Mouse (Mus musculus): ENCODE data around the gene Slc26a10. TPM values are rescaled to one million over a fixed set of nuclear protein-coding genes. Genes with fewer than 3 reads are reported as not detected.

The Slc26a10 gene
- total and polyA plus RNA-seq, 3 experiments = 13.2 to 40.5 (median 14.7) TPM

- Histone ChIP-seq H3K36me3 (ENCODE audit: control insufficient read depth, insufficient read depth, low read length) (no peaks in the 10 kb centered on the region), H3K27ac (no peak overlapping the region), H3K4me1 (ENCODE audit: control insufficient read depth, insufficient read depth, low read length) (peaks cover 2% of the 10 kb centered on the region; the same call in 1 of the 2 replicates), H3K4me3 (no peak overlapping the region), H3K27me3 (ENCODE audit: control insufficient read depth, insufficient read depth, low read length) (no peaks in the 10 kb centered on the region), H3K79me2 (replicated peaks; ENCODE audit: control insufficient read depth, insufficient read depth, low read length) (no peaks in the 10 kb centered on the region), H3K9ac (ENCODE audit: low read depth, low read length) (no peak overlapping the region)
- TF ChIP-seq POLR2A (IDR thresholded peaks at IDR 0.05; ENCODE audit: insufficient read depth, low read depth, low read length) (no peak), EP300 (IDR thresholded peaks at IDR 0.05; ENCODE audit: insufficient read depth, low read depth, low read length) (no peak), CTCF (IDR thresholded peaks at IDR 0.05) (no peak)
- 65% methylated on average over 5 of the region's 5 CpGs for WGBS
- intact Hi-C loops (cut with DNase I) = no loop called here
- DNase-seq = no peak
Measured at GRCm38 (mm10) chr10:127126579-127126978, 53.9 kb downstream of the Slc26a10 start.

- intact Hi-C loops (cut with DNase I) = loop anchor here (1.0 kb wide), 1 partner anchor 104 kb away; no protein-coding TSS in a partner anchor
- TF ChIP-seq EP300 (IDR thresholded peaks at IDR 0.05; ENCODE audit: insufficient read depth, low read depth, low read length) (no peak), CTCF (IDR thresholded peaks at IDR 0.05) (peak; percentile 38)
- no peaks in the 10 kb centered on the region for H3K79me2 ChIP-seq (replicated peaks; ENCODE audit: control insufficient read depth, insufficient read depth, low read length)
- no peaks in the 10 kb centered on the region for H3K36me3 ChIP-seq (ENCODE audit: control insufficient read depth, insufficient read depth, low read length)
- WGBS = 72% methylated on average over 9 of the region's 9 CpGs
- peaks cover 2% of the 10 kb centered on the region; the same call in 1 of the 2 replicates for H3K4me1 ChIP-seq (ENCODE audit: control insufficient read depth, insufficient read depth, low read length)
- H3K27ac ChIP-seq = no peak overlapping the region
- no peak for DNase-seq
- H3K9ac ChIP-seq (ENCODE audit: low read depth, low read length) = no peak overlapping the region
- no peak overlapping the region for H3K4me3 ChIP-seq
- H3K27me3 ChIP-seq (ENCODE audit: control insufficient read depth, insufficient read depth, low read length) = no peaks in the 10 kb centered on the region
Measured at GRCm38 (mm10) chr10:127125210-127126001, 55.0 kb downstream of the Slc26a10 start.

GRCm38 (mm10) chr10:127123436-127123805, 57.0 kb downstream of the Slc26a10 start:
- peak overlapping the region; percentile 23; the same call in 1 of the 2 replicates for H3K9ac ChIP-seq (ENCODE audit: low read depth, low read length)
- no peak overlapping the region for H3K27ac ChIP-seq
- 13% methylated on average over 4 of the region's 4 CpGs for WGBS
- DNase-seq = peak; percentile 51 to 68
- intact Hi-C loops (cut with DNase I) = loop anchor here (2.0 to 5.0 kb wide), 2 partner anchors 41 to 189 kb away; partner anchors contain the start of genes B4galnt1 and Mars
- no peaks in the 10 kb centered on the region for H3K79me2 ChIP-seq (replicated peaks; ENCODE audit: control insufficient read depth, insufficient read depth, low read length)
- no peaks in the 10 kb centered on the region for H3K36me3 ChIP-seq (ENCODE audit: control insufficient read depth, insufficient read depth, low read length)
- H3K4me3 ChIP-seq = no peak overlapping the region
- H3K4me1 ChIP-seq (ENCODE audit: control insufficient read depth, insufficient read depth, low read length) = peaks cover 2% of the 10 kb centered on the region; the same call in 1 of the 2 replicates
- TF ChIP-seq POLR2A (IDR thresholded peaks at IDR 0.05; ENCODE audit: insufficient read depth, low read depth, low read length) (no peak), CTCF (IDR thresholded peaks at IDR 0.05) (peak; percentile 87), EP300 (IDR thresholded peaks at IDR 0.05; ENCODE audit: insufficient read depth, low read depth, low read length) (0 out of 2 replicates have a peak, but pooled peaks have one; percentile 10)
- no peaks in the 10 kb centered on the region for H3K27me3 ChIP-seq (ENCODE audit: control insufficient read depth, insufficient read depth, low read length)

- peaks cover 2% of the 10 kb centered on the region; the same call in 1 of the 2 replicates for H3K4me1 ChIP-seq (ENCODE audit: control insufficient read depth, insufficient read depth, low read length)
- no peaks in the 10 kb centered on the region for H3K36me3 ChIP-seq (ENCODE audit: control insufficient read depth, insufficient read depth, low read length)
- no peak overlapping the region for H3K27ac ChIP-seq
- no peaks in the 10 kb centered on the region for H3K27me3 ChIP-seq (ENCODE audit: control insufficient read depth, insufficient read depth, low read length)
- no peak overlapping the region for H3K4me3 ChIP-seq
- H3K9ac ChIP-seq (ENCODE audit: low read depth, low read length) = peak overlapping the region; percentile 19; the same call in 1 of the 2 replicates
- no peaks in the 10 kb centered on the region for H3K79me2 ChIP-seq (replicated peaks; ENCODE audit: control insufficient read depth, insufficient read depth, low read length)
- intact Hi-C loops (cut with DNase I) = loop anchor here (2.0 to 5.0 kb wide), 2 partner anchors 42 to 189 kb away; partner anchors contain the start of genes B4galnt1 and Mars
- DNase-seq = no peak
- TF ChIP-seq POLR2A (IDR thresholded peaks at IDR 0.05; ENCODE audit: insufficient read depth, low read depth, low read length) = peak; percentile 64
- TF ChIP-seq EP300 (IDR thresholded peaks at IDR 0.05; ENCODE audit: insufficient read depth, low read depth, low read length) = no peak
- TF ChIP-seq CTCF (IDR thresholded peaks at IDR 0.05) = no peak
- WGBS = 18% methylated on average over 13 of the region's 13 CpGs
Measured at GRCm38 (mm10) chr10:127122784-127123435, 57.5 kb downstream of the Slc26a10 start.

DNA sequence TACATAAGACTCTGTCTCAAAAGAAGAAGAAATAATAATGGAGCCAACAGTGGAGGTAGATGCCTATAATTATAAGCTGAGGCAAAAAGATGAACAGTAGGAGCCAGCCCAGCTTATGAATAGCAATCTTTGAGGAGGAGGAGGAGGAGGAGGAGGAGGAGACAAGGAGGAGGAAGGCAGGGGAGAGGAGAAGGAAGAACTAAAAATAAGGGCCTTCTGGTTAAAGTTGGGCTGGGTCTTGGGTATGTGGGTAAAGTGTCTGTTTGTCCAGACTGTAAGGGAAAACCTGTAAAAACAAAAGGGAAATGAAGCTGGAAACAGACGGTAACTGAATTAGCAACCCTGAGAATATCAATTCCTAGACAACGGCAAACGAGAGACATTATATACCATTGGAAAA, 58.4 kb downstream of the Slc26a10 start:
- intact Hi-C loops (cut with DNase I) = loop anchor here (2.0 to 5.0 kb wide), 2 partner anchors 43 to 190 kb away; partner anchors contain the start of genes B4galnt1 and Mars
- H3K27ac ChIP-seq = no peak overlapping the region

More for the DNA sequence above, 58.4 kb downstream of the Slc26a10 start:
- no peak overlapping the region for H3K9ac ChIP-seq (ENCODE audit: low read depth, low read length)
- DNase-seq = no peak
- WGBS = 66% methylated on average over 3 of the region's 3 CpGs
- no peaks in the 10 kb centered on the region for H3K27me3 ChIP-seq (ENCODE audit: control insufficient read depth, insufficient read depth, low read length)
- peaks cover 2% of the 10 kb centered on the region; the same call in 1 of the 2 replicates for H3K4me1 ChIP-seq (ENCODE audit: control insufficient read depth, insufficient read depth, low read length)
- no peak overlapping the region for H3K4me3 ChIP-seq
- no peak for TF ChIP-seq EP300 (IDR thresholded peaks at IDR 0.05; ENCODE audit: insufficient read depth, low read depth, low read length)
- no peak for TF ChIP-seq POLR2A (IDR thresholded peaks at IDR 0.05; ENCODE audit: insufficient read depth, low read depth, low read length)
- no peak for TF ChIP-seq CTCF (IDR thresholded peaks at IDR 0.05)
- no peaks in the 10 kb centered on the region for H3K36me3 ChIP-seq (ENCODE audit: control insufficient read depth, insufficient read depth, low read length)
- H3K79me2 ChIP-seq (replicated peaks; ENCODE audit: control insufficient read depth, insufficient read depth, low read length) = no peaks in the 10 kb centered on the region

Other genes with a start within 250 kb of the Slc26a10 start
- gene Ctdsp2, start 201.9 kb downstream of the Slc26a10 start, total RNA-seq (2021) = 100 to 1,000 TPM in 1 of 2 experiments, 10 to 100 TPM in 1; 82.2 to 108 TPM
- 85.6 and 114 TPM in 2 replicates for gene Ctdsp2, start 201.9 kb downstream of the Slc26a10 start, polyA plus RNA-seq (2012; rRNA removed)
- gene Avil, start 179.9 kb downstream of the Slc26a10 start, total RNA-seq (2021) = under 1 TPM; 0.34 to 0.48 TPM
- gene Avil, start 179.9 kb downstream of the Slc26a10 start, polyA plus RNA-seq (2012; rRNA removed) = 0.26 and 0.29 TPM in 2 replicates
- 10 to 100 TPM; 50.8 to 58.7 TPM for gene Tsfm, start 149.8 kb downstream of the Slc26a10 start, total RNA-seq (2021)
- gene Tsfm, start 149.8 kb downstream of the Slc26a10 start, polyA plus RNA-seq (2012; rRNA removed) = 40.0 and 42.4 TPM in 2 replicates
- 1 to 10 TPM; 6.3 to 7.0 TPM for gene Mettl1, start 139.2 kb downstream of the Slc26a10 start, total RNA-seq (2021)
- gene Mettl1, start 139.2 kb downstream of the Slc26a10 start, polyA plus RNA-seq (2012; rRNA removed) = 12.3 and 16.0 TPM in 2 replicates
- not detected for gene Eef1akmt3, start 139.1 kb downstream of the Slc26a10 start, total RNA-seq (2021)
- 0.06 TPM in 2 replicates for gene Eef1akmt3, start 139.1 kb downstream of the Slc26a10 start, polyA plus RNA-seq (2012; rRNA removed)
- under 1 TPM in 1 of 2 experiments, not detected in 1; 0.10 TPM for gene Cyp27b1, start 132.4 kb downstream of the Slc26a10 start, total RNA-seq (2021)
- 0.12 and 0.35 TPM in 2 replicates for gene Cyp27b1, start 132.4 kb downstream of the Slc26a10 start, polyA plus RNA-seq (2012; rRNA removed)
- 1 to 10 TPM; 2.8 to 3.1 TPM for gene March9, start 120.5 kb downstream of the Slc26a10 start, total RNA-seq (2021)
- gene March9, start 120.5 kb downstream of the Slc26a10 start, polyA plus RNA-seq (2012; rRNA removed) = 2.5 and 2.7 TPM in 2 replicates
- gene Cdk4, start 117.1 kb downstream of the Slc26a10 start, total RNA-seq (2021) = 10 to 100 TPM; 77.8 to 83.0 TPM
- 110 and 139 TPM in 2 replicates for gene Cdk4, start 117.1 kb downstream of the Slc26a10 start, polyA plus RNA-seq (2012; rRNA removed)
- gene Tspan31, start 110.4 kb downstream of the Slc26a10 start, total RNA-seq (2021) = 10 to 100 TPM; 39.3 to 51.0 TPM
- 67.6 and 130 TPM in 2 replicates for gene Tspan31, start 110.4 kb downstream of the Slc26a10 start, polyA plus RNA-seq (2012; rRNA removed)
- 1 to 10 TPM; 5.0 to 5.5 TPM for gene Agap2, start 105.4 kb downstream of the Slc26a10 start, total RNA-seq (2021)
- gene Agap2, start 105.4 kb downstream of the Slc26a10 start, polyA plus RNA-seq (2012; rRNA removed) = 2.9 and 4.8 TPM in 2 replicates
- gene Os9, start 59.5 kb downstream of the Slc26a10 start, total RNA-seq (2021) = 10 to 100 TPM; 24.4 to 25.1 TPM
- gene Os9, start 59.5 kb downstream of the Slc26a10 start, polyA plus RNA-seq (2012; rRNA removed) = 25.6 and 26.4 TPM in 2 replicates
- gene B4galnt1, start 15.4 kb downstream of the Slc26a10 start, total RNA-seq (2021) = 1 to 10 TPM; 1.8 to 2.0 TPM
- gene B4galnt1, start 15.4 kb downstream of the Slc26a10 start, polyA plus RNA-seq (2012; rRNA removed) = 4.0 and 9.5 TPM in 2 replicates
- gene Arhgef25, start 9.4 kb upstream of the Slc26a10 start, total RNA-seq (2021) = 10 to 100 TPM in 1 of 2 experiments, 1 to 10 TPM in 1; 9.8 to 10.1 TPM
- 17.4 and 18.2 TPM in 2 replicates for gene Arhgef25, start 9.4 kb upstream of the Slc26a10 start, polyA plus RNA-seq (2012; rRNA removed)
- gene Dtx3, start 15.1 kb upstream of the Slc26a10 start, total RNA-seq (2021) = 10 to 100 TPM; 23.7 to 24.2 TPM
- gene Dtx3, start 15.1 kb upstream of the Slc26a10 start, polyA plus RNA-seq (2012; rRNA removed) = 92.6 and 102 TPM in 2 replicates
- gene Pip4k2c, start 30.9 kb upstream of the Slc26a10 start, total RNA-seq (2021) = 10 to 100 TPM; 25.7 to 28.8 TPM
- 29.0 and 42.3 TPM in 2 replicates for gene Pip4k2c, start 30.9 kb upstream of the Slc26a10 start, polyA plus RNA-seq (2012; rRNA removed)
- under 1 TPM; 0.34 to 0.45 TPM for gene Kif5a, start 82.7 kb upstream of the Slc26a10 start, total RNA-seq (2021)
- gene Kif5a, start 82.7 kb upstream of the Slc26a10 start, polyA plus RNA-seq (2012; rRNA removed) = 1.3 and 2.2 TPM in 2 replicates
- gene Dctn2, start 85.7 kb upstream of the Slc26a10 start, total RNA-seq (2021) = 100 to 1,000 TPM; 123 to 135 TPM
- gene Dctn2, start 85.7 kb upstream of the Slc26a10 start, polyA plus RNA-seq (2012; rRNA removed) = 139 and 167 TPM in 2 replicates
- 10 to 100 TPM; 19.2 to 20.4 TPM for gene Mbd6, start 108.4 kb upstream of the Slc26a10 start, total RNA-seq (2021)
- 15.8 and 22.3 TPM in 2 replicates for gene Mbd6, start 108.4 kb upstream of the Slc26a10 start, polyA plus RNA-seq (2012; rRNA removed)
- gene Mars, start 131.1 kb upstream of the Slc26a10 start, total RNA-seq (2021) = 10 to 100 TPM; 42.6 to 47.7 TPM
- 36.6 and 51.3 TPM in 2 replicates for gene Mars, start 131.1 kb upstream of the Slc26a10 start, polyA plus RNA-seq (2012; rRNA removed)
- gene Arhgap9, start 141.3 kb upstream of the Slc26a10 start, total RNA-seq (2021) = 1 to 10 TPM; 2.3 to 2.4 TPM
- gene Arhgap9, start 141.3 kb upstream of the Slc26a10 start, polyA plus RNA-seq (2012; rRNA removed) = 2.5 and 4.8 TPM in 2 replicates
- gene Gli1, start 161.3 kb upstream of the Slc26a10 start, total RNA-seq (2021) = under 1 TPM; 0.91 to 0.96 TPM
- gene Gli1, start 161.3 kb upstream of the Slc26a10 start, polyA plus RNA-seq (2012; rRNA removed) = 2.4 and 3.2 TPM in 2 replicates
- not detected for gene Inhbe, start 173.8 kb upstream of the Slc26a10 start, total RNA-seq (2021)
- not detected in 2 replicates for gene Inhbe, start 173.8 kb upstream of the Slc26a10 start, polyA plus RNA-seq (2012; rRNA removed)
- gene Inhbc, start 189.8 kb upstream of the Slc26a10 start, total RNA-seq (2021) = not detected
- gene Inhbc, start 189.8 kb upstream of the Slc26a10 start, polyA plus RNA-seq (2012; rRNA removed) = 0.18 TPM in 1 of 2 replicates, not detected in the other
- 100 to 1,000 TPM; 151 to 171 TPM for gene R3hdm2, start 199.7 kb upstream of the Slc26a10 start, total RNA-seq (2021)
- 120 and 154 TPM in 2 replicates for gene R3hdm2, start 199.7 kb upstream of the Slc26a10 start, polyA plus RNA-seq (2012; rRNA removed)